Mouse (Mus musculus) heart, adult 9 months (tissue): Measurements from ENCODE around the gene Slc25a33.
"Not testable (repeated sequence)": the region's sequence is repeated elsewhere in the genome, so short reads cannot be mapped to it uniquely, and the experiment has no call there.

Experiments used
- DNase-seq, 2 experiments: peaks; one replicate each; pipeline ENCODE4 v3.0.0; 2022; ENCODE audit warnings: low spot score in 2 of 2

Slc25a33 gene

GRCm38 (mm10) chr4:149774094-149774470 lies at the start of gene Slc25a33:
TSS of gene Slc25a33 (minus strand) at chr4:149774277.
- DNase-seq: peak; percentile 97

GRCm38 (mm10) chr4:149822586-149823196 lies 48.6 kb upstream of the Slc25a33 start:
- no peak for DNase-seq

GRCm38 (mm10) chr4:149822126-149822525 lies 48.0 kb upstream of the Slc25a33 start:
- DNase-seq: peak; percentile 55 to 65

GRCm38 (mm10) chr4:149820569-149820968 lies 46.5 kb upstream of the Slc25a33 start:
- DNase-seq: peak; percentile 89 to 91

GRCm38 (mm10) chr4:149819195-149819594 lies 45.1 kb upstream of the Slc25a33 start:
- DNase-seq: no peak

GRCm38 (mm10) chr4:149816598-149816997 lies 42.5 kb upstream of the Slc25a33 start:
- DNase-seq: no peak

- DNase-seq: no peak
These were observed 41.5 kb upstream of the Slc25a33 start for GRCm38 (mm10) chr4:149815586-149815985.

- no peak for DNase-seq
These were observed 39.5 kb upstream of the Slc25a33 start for GRCm38 (mm10) chr4:149813409-149814184.

- DNase-seq: not testable (repeated sequence)
These were observed 36.3 kb upstream of the Slc25a33 start for GRCm38 (mm10) chr4:149810372-149810771.

GRCm38 (mm10) chr4:149808584-149809227 lies 34.6 kb upstream of the Slc25a33 start:
- no peak for DNase-seq

- DNase-seq: no peak
These were observed 34.0 kb upstream of the Slc25a33 start for GRCm38 (mm10) chr4:149808060-149808567.

GRCm38 (mm10) chr4:149806699-149807381 lies 32.8 kb upstream of the Slc25a33 start:
- peak; percentile 65 to 86 for DNase-seq

- DNase-seq: no peak
These were observed 28.2 kb upstream of the Slc25a33 start for GRCm38 (mm10) chr4:149802269-149802668.

GRCm38 (mm10) chr4:149800576-149800975 lies 26.5 kb upstream of the Slc25a33 start:
- DNase-seq: no peak

GRCm38 (mm10) chr4:149800172-149800464 lies 26.0 kb upstream of the Slc25a33 start:
- DNase-seq: peak in 1 of 2 experiments; percentile 53

GRCm38 (mm10) chr4:149799346-149800171 lies 25.5 kb upstream of the Slc25a33 start:
- DNase-seq: no peak

- DNase-seq: peak in 1 of 2 experiments; percentile 63
These were observed 24.7 kb upstream of the Slc25a33 start for GRCm38 (mm10) chr4:149798684-149799309.

GRCm38 (mm10) chr4:149798116-149798515 lies 24.0 kb upstream of the Slc25a33 start:
- DNase-seq: no peak

- DNase-seq: no peak
These were observed 23.1 kb upstream of the Slc25a33 start for GRCm38 (mm10) chr4:149797220-149797610.

GRCm38 (mm10) chr4:149796567-149797219 lies 22.6 kb upstream of the Slc25a33 start:
- no peak for DNase-seq
